Mouse (Mus musculus): ENCODE measurements around the gene Slit3. TPM values are rescaled to one million over a fixed set of nuclear protein-coding genes. Genes with fewer than 3 reads are reported as not detected.
A peak's percentile ranks its signal among the peaks of the same experiment; 100 is the strongest.

The Slit3 gene
- polyA plus RNA-seq, 1 experiment from 2014 or later: 7.4 TPM

- DNase-seq (ENCODE audit: low spot score) (peak; percentile 55), ATAC-seq (replicated peaks; ENCODE audit: low FRiP score) (no peak; the same call in 1 of the 2 replicates)
- Histone ChIP-seq H3K9me3 (ENCODE audit: control insufficient read depth, low read length) (no peaks in the 10 kb centered on the region), H3K9ac (ENCODE audit: low read length) (no peak overlapping the region), H3K4me3 (ENCODE audit: low read depth, low read length) (no peak overlapping the region), H3K27ac (ENCODE audit: low read depth, low read length) (no peak overlapping the region), H3K36me3 (ENCODE audit: control insufficient read depth, insufficient read depth, low read length) (no peaks in the 10 kb centered on the region), H3K4me2 (ENCODE audit: low read depth, low read length, severe bottlenecking) (no peak overlapping the region), H3K27me3 (ENCODE audit: control insufficient read depth, insufficient read depth, low read length) (peaks cover 13% of the 10 kb centered on the region), H3K4me1 (replicated peaks; ENCODE audit: control insufficient read depth, insufficient read depth, low read length) (peaks cover 3% of the 10 kb centered on the region; the same call in 1 of the 2 replicates)
- WGBS: 22% methylated on average over 12 of the region's 12 CpGs
These were observed 197.5 kb downstream of the Slit3 start for GRCm38 (mm10) chr11:35318433-35319020.

DNA sequence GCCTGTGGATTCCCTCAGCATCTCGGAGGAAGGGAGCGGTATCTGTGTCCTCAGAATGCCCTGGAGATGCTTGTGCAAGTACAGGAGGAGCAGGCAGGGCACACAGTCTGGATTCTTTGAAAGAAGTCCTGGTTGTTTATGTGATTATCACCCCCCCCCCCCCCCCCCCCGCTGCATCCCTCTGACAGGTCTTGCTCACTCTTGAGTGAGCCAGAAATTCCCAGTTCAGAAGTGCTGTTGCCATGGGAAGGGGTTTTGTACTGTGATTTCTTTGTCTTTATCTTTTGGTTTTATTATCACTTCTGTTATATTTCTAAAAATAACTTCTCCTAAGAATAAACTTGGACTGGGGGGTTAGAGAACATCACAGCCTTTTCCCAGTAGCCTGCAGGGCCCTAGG lies 199.5 kb downstream of the Slit3 start:
- DNase-seq (ENCODE audit: low spot score) (no peak), ATAC-seq (replicated peaks; ENCODE audit: low FRiP score) (no peak)
- no peaks in the 10 kb centered on the region for H3K9me3 ChIP-seq (ENCODE audit: control insufficient read depth, low read length)
- H3K27ac ChIP-seq (ENCODE audit: low read depth, low read length): no peak overlapping the region
- H3K4me3 ChIP-seq (ENCODE audit: low read depth, low read length): no peak overlapping the region
- 81% methylated on average over 3 of the region's 3 CpGs for WGBS
- H3K4me2 ChIP-seq (ENCODE audit: low read depth, low read length, severe bottlenecking): no peak overlapping the region
- no peaks in the 10 kb centered on the region for H3K36me3 ChIP-seq (ENCODE audit: control insufficient read depth, insufficient read depth, low read length)
- peaks cover 13% of the 10 kb centered on the region for H3K27me3 ChIP-seq (ENCODE audit: control insufficient read depth, insufficient read depth, low read length)
- H3K4me1 ChIP-seq (replicated peaks; ENCODE audit: control insufficient read depth, insufficient read depth, low read length): peaks cover 3% of the 10 kb centered on the region; the same call in 1 of the 2 replicates
- no peak overlapping the region for H3K9ac ChIP-seq (ENCODE audit: low read length)

- Histone ChIP-seq H3K27me3 (ENCODE audit: control insufficient read depth, insufficient read depth, low read length) (peaks cover 35% of the 10 kb centered on the region), H3K9me3 (ENCODE audit: control insufficient read depth, low read length) (no peaks in the 10 kb centered on the region), H3K4me2 (ENCODE audit: low read depth, low read length, severe bottlenecking) (no peak overlapping the region), H3K27ac (ENCODE audit: low read depth, low read length) (no peak overlapping the region), H3K36me3 (ENCODE audit: control insufficient read depth, insufficient read depth, low read length) (no peaks in the 10 kb centered on the region), H3K9ac (ENCODE audit: low read length) (no peak overlapping the region), H3K4me1 (replicated peaks; ENCODE audit: control insufficient read depth, insufficient read depth, low read length) (peaks cover 6% of the 10 kb centered on the region; the same call in 1 of the 2 replicates), H3K4me3 (ENCODE audit: low read depth, low read length) (no peak overlapping the region)
- no peak for DNase-seq (ENCODE audit: low spot score)
- 70% methylated on average over 5 of the region's 5 CpGs for WGBS
- no peak for ATAC-seq (replicated peaks; ENCODE audit: low FRiP score)
These were observed 203.4 kb downstream of the Slit3 start for GRCm38 (mm10) chr11:35324397-35324796.

DNA sequence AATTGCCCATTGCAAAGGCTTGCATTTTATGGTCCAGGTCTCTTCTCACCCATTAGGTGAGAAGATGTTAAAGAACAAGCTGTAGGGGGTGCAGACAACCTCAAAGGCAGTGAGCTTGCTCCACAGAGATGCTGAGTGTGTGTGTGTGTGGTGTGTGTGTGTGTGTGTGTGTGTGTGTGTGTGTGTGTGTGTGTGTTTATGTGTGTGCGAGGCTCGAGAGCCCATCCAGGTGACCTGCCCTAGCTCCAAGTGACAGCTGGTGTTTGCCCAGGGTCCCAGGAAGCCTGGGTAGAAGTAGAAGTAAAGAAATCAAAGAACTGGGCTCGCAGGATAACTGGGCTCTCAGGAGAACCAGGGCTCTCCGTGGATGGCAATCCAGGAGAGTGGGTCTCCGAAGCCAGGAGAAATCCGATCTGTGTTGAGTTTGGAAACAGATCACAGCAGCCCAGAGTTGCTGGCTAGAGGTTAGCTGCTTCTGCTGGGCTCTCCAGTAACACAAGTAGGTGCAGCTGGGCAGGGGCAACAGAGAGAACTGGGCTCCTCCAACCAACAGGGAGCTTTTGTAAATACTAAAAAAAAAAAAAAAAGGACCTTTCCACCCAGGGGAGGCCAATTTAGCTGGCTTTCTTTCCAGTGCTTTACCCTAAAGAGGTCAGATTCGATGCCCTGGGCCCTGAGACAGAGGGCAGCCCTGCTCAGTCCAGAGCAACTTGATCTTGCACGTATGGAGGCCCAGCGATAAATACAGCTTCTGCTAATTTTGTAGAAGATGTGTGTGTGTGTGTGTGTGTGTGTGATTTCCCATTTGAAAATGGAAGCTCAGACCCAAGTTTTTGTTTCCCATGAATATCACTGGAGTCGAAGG lies 204.3 kb downstream of the Slit3 start:
- Histone ChIP-seq H3K9me3 (ENCODE audit: control insufficient read depth, low read length) (no peaks in the 10 kb centered on the region), H3K27ac (ENCODE audit: low read depth, low read length) (no peak overlapping the region), H3K4me3 (ENCODE audit: low read depth, low read length) (no peak overlapping the region), H3K9ac (ENCODE audit: low read length) (no peak overlapping the region; the same call in 1 of the 2 replicates), H3K36me3 (ENCODE audit: control insufficient read depth, insufficient read depth, low read length) (no peaks in the 10 kb centered on the region), H3K4me1 (replicated peaks; ENCODE audit: control insufficient read depth, insufficient read depth, low read length) (peaks cover 6% of the 10 kb centered on the region; the same call in 1 of the 2 replicates), H3K4me2 (ENCODE audit: low read depth, low read length, severe bottlenecking) (no peak overlapping the region), H3K27me3 (ENCODE audit: control insufficient read depth, insufficient read depth, low read length) (peaks cover 32% of the 10 kb centered on the region)
- DNase-seq (ENCODE audit: low spot score): no peak
- no peak for ATAC-seq (replicated peaks; ENCODE audit: low FRiP score)
- WGBS: 43% methylated on average over 10 of the region's 10 CpGs

DNA sequence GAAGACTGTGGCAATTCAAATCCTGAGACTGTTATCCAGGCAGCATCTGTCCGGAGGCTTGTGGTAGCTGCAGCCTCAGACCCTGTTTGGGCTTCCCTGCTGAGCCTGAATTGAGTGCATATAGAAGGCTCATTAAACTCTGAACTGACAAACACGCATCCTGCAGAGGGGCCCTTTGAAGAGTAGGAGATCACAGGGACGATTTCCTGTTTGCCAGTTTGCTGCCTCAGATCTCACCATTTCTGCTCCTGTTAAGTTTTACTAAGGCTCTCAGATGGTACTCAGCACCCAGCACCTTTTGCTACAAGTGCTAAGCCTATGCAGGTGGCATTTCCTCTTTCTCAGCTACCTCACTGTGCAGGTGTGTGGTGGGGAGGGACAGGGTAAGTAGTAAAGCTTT lies 205.3 kb downstream of the Slit3 start:
- H3K4me1 ChIP-seq (replicated peaks; ENCODE audit: control insufficient read depth, insufficient read depth, low read length): peaks cover 6% of the 10 kb centered on the region; the same call in 1 of the 2 replicates
- no peaks in the 10 kb centered on the region for H3K36me3 ChIP-seq (ENCODE audit: control insufficient read depth, insufficient read depth, low read length)
- H3K27me3 ChIP-seq (ENCODE audit: control insufficient read depth, insufficient read depth, low read length): peaks cover 32% of the 10 kb centered on the region
- no peaks in the 10 kb centered on the region for H3K9me3 ChIP-seq (ENCODE audit: control insufficient read depth, low read length)
- H3K9ac ChIP-seq (ENCODE audit: low read length): no peak overlapping the region
- ATAC-seq (replicated peaks; ENCODE audit: low FRiP score): no peak
- no peak overlapping the region for H3K4me2 ChIP-seq (ENCODE audit: low read depth, low read length, severe bottlenecking)
- H3K4me3 ChIP-seq (ENCODE audit: low read depth, low read length): no peak overlapping the region
- WGBS: 3% methylated on average over 3 of the region's 3 CpGs
- no peak for DNase-seq (ENCODE audit: low spot score)
- no peak overlapping the region for H3K27ac ChIP-seq (ENCODE audit: low read depth, low read length)

DNA sequence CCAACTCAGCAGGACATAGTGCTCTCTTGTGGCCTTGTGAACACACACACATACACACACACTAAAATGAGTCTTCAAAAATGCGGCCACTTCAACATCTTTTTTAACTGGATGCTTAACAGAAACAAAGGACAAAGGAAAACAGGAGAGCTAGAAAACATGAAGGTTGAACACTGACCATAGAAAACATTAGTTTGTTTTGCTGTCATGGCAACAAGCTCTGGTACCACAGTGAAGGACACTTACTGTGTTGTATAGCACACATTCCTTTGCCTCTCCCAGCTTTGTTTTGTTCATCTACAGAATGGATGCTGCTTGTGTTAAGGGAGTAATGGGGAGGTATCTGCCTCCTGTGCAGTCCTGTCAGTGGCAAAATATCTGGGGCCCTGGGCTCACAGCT lies 206.9 kb downstream of the Slit3 start:
- H3K4me2 ChIP-seq (ENCODE audit: low read depth, low read length, severe bottlenecking): no peak overlapping the region
- H3K4me1 ChIP-seq (replicated peaks; ENCODE audit: control insufficient read depth, insufficient read depth, low read length): peaks cover 6% of the 10 kb centered on the region; the same call in 1 of the 2 replicates
- no peak overlapping the region for H3K4me3 ChIP-seq (ENCODE audit: low read depth, low read length)
- H3K9ac ChIP-seq (ENCODE audit: low read length): no peak overlapping the region
- no peak for ATAC-seq (replicated peaks; ENCODE audit: low FRiP score)
- DNase-seq (ENCODE audit: low spot score): no peak
- H3K36me3 ChIP-seq (ENCODE audit: control insufficient read depth, insufficient read depth, low read length): no peaks in the 10 kb centered on the region
- WGBS: 65% methylated on average over 1 of the region's 1 CpGs
- H3K27ac ChIP-seq (ENCODE audit: low read depth, low read length): no peak overlapping the region
- H3K9me3 ChIP-seq (ENCODE audit: control insufficient read depth, low read length): no peaks in the 10 kb centered on the region
- peaks cover 32% of the 10 kb centered on the region for H3K27me3 ChIP-seq (ENCODE audit: control insufficient read depth, insufficient read depth, low read length)

DNA sequence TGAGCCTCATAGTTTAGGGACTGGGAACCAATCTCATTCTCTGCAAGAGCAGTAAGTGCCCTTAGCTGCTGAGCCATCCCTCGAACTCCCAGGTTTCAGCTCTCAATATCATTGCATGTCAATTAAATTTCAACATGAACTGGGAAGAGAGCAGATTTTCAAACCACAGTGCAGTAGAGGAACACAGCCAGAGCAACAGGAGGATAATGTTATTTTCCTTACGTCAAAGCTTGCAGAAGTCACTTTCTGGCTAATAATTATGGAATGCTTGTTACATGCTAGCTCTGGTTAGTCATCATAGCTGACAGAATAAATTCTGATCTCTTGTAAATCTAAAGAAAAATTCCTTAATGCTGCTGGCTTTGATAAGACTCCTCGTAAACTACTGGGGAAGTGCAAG lies 210.5 kb downstream of the Slit3 start:
- Histone ChIP-seq H3K27ac (ENCODE audit: low read depth, low read length) (no peak overlapping the region), H3K4me2 (ENCODE audit: low read depth, low read length, severe bottlenecking) (no peak overlapping the region)
- WGBS: 93% methylated on average over 3 of the region's 3 CpGs

GRCm38 (mm10) chr11:35336558-35336957 lies 215.5 kb downstream of the Slit3 start:
- 90% methylated on average over 8 of the region's 8 CpGs for WGBS
- H3K9me3 ChIP-seq (ENCODE audit: control insufficient read depth, low read length): no peaks in the 10 kb centered on the region
- no peaks in the 10 kb centered on the region for H3K4me1 ChIP-seq (replicated peaks; ENCODE audit: control insufficient read depth, insufficient read depth, low read length)
- ATAC-seq (replicated peaks; ENCODE audit: low FRiP score) (no peak), DNase-seq (ENCODE audit: low spot score) (no peak)
- no peak overlapping the region for H3K4me2 ChIP-seq (ENCODE audit: low read depth, low read length, severe bottlenecking)
- H3K27ac ChIP-seq (ENCODE audit: low read depth, low read length): no peak overlapping the region
- no peak overlapping the region for H3K9ac ChIP-seq (ENCODE audit: low read length)
- no peak overlapping the region for H3K4me3 ChIP-seq (ENCODE audit: low read depth, low read length)
- no peaks in the 10 kb centered on the region for H3K36me3 ChIP-seq (ENCODE audit: control insufficient read depth, insufficient read depth, low read length)
- peaks cover 6% of the 10 kb centered on the region; the same call in 1 of the 2 replicates for H3K27me3 ChIP-seq (ENCODE audit: control insufficient read depth, insufficient read depth, low read length)

More for the DNA sequence above, 210.5 kb downstream of the Slit3 start:
- H3K27me3 ChIP-seq (ENCODE audit: control insufficient read depth, insufficient read depth, low read length): peaks cover 28% of the 10 kb centered on the region
- DNase-seq (ENCODE audit: low spot score) (no peak), ATAC-seq (replicated peaks; ENCODE audit: low FRiP score) (no peak)
- H3K36me3 ChIP-seq (ENCODE audit: control insufficient read depth, insufficient read depth, low read length): no peaks in the 10 kb centered on the region
- H3K4me1 ChIP-seq (replicated peaks; ENCODE audit: control insufficient read depth, insufficient read depth, low read length): peaks cover 1% of the 10 kb centered on the region; the same call in 1 of the 2 replicates
- no peak overlapping the region for H3K4me3 ChIP-seq (ENCODE audit: low read depth, low read length)
- H3K9ac ChIP-seq (ENCODE audit: low read length): no peak overlapping the region
- H3K9me3 ChIP-seq (ENCODE audit: control insufficient read depth, low read length): no peaks in the 10 kb centered on the region
